Mouse (Mus musculus) urinary bladder, postnatal 10 days (tissue): ENCODE data around the gene Cldn10.

ENCODE experiments used
- DNase-seq: peaks from one replicate; pipeline ENCODE4 v3.0.0; 2022; ENCODE audit warnings: low spot score

Cldn10 gene

GRCm38 (mm10) chr14:118827283-118827904, 39.7 kb downstream of the Cldn10 start:
- no peak for DNase-seq

- DNase-seq, result no peak
Measured at GRCm38 (mm10) chr14:118829331-118830095, 41.8 kb downstream of the Cldn10 start.

- DNase-seq, result no peak
Measured at GRCm38 (mm10) chr14:118831597-118831996, 43.9 kb downstream of the Cldn10 start.

- no peak for DNase-seq
Measured at GRCm38 (mm10) chr14:118833241-118833640, 45.5 kb downstream of the Cldn10 start.

- DNase-seq, result no peak
Measured at GRCm38 (mm10) chr14:118834313-118834712, 46.6 kb downstream of the Cldn10 start.

- no peak for DNase-seq
Measured at GRCm38 (mm10) chr14:118836145-118836544, 48.4 kb downstream of the Cldn10 start.

GRCm38 (mm10) chr14:118836754-118837153, 49.0 kb downstream of the Cldn10 start:
- no peak for DNase-seq

GRCm38 (mm10) chr14:118838556-118839120, 50.9 kb downstream of the Cldn10 start:
- no peak for DNase-seq

- DNase-seq, result no peak
Measured at GRCm38 (mm10) chr14:118839416-118839815, 51.7 kb downstream of the Cldn10 start.

- no peak for DNase-seq
Measured at GRCm38 (mm10) chr14:118840027-118840426, 52.3 kb downstream of the Cldn10 start.

GRCm38 (mm10) chr14:118842353-118842752, 54.6 kb downstream of the Cldn10 start:
- DNase-seq, result no peak

- DNase-seq, result no peak
Measured at GRCm38 (mm10) chr14:118846834-118847233, 59.1 kb downstream of the Cldn10 start.

- no peak for DNase-seq
Measured at GRCm38 (mm10) chr14:118848171-118848570, 60.5 kb downstream of the Cldn10 start.

GRCm38 (mm10) chr14:118850011-118850695, 62.4 kb downstream of the Cldn10 start:
- no peak for DNase-seq

GRCm38 (mm10) chr14:118850696-118851035, 63.0 kb downstream of the Cldn10 start:
- no peak for DNase-seq

GRCm38 (mm10) chr14:118851496-118852107, 63.9 kb downstream of the Cldn10 start:
- DNase-seq, result no peak

- no peak for DNase-seq
Measured at GRCm38 (mm10) chr14:118854371-118855114, 66.8 kb downstream of the Cldn10 start.

GRCm38 (mm10) chr14:118855141-118855800, 67.6 kb downstream of the Cldn10 start:
- no peak for DNase-seq

GRCm38 (mm10) chr14:118856563-118856962, 68.9 kb downstream of the Cldn10 start:
- DNase-seq, result no peak

- no peak for DNase-seq
Measured at GRCm38 (mm10) chr14:118858318-118858717, 70.6 kb downstream of the Cldn10 start.

- DNase-seq, result no peak
Measured at GRCm38 (mm10) chr14:118862253-118862652, 74.5 kb downstream of the Cldn10 start.
